Mouse (Mus musculus) gastrocnemius, postnatal 4 days (tissue): Measurements from ENCODE around the gene Tmprss13. TPM values are rescaled to one million over a fixed set of nuclear protein-coding genes. Genes with fewer than 3 reads are reported as not detected.

ENCODE experiments used
- DNase-seq, 2 experiments: peaks; one replicate each; pipeline ENCODE4 v3.0.0; 2021 to 2022; ENCODE audit warnings: low spot score in 2 of 2, mixed read lengths in 2 of 2
- total RNA-seq, 2 experiments: library from RNA; stranded (reverse); gene quantifications; 2 replicates each; pipeline ENCODE4 v1.2.3; 2021

Gene Tmprss13
- total RNA-seq, 2 experiments from 2014 or later = 0.12 to 0.26 TPM

- DNase-seq = no peak
These were observed 61.7 kb downstream of the Tmprss13 start for GRCm38 (mm10) chr9:45380411-45381251.

GRCm38 (mm10) chr9:45382336-45382735 lies 63.4 kb downstream of the Tmprss13 start:
- DNase-seq = no peak

GRCm38 (mm10) chr9:45382834-45383233 lies 63.9 kb downstream of the Tmprss13 start:
- no peak for DNase-seq

GRCm38 (mm10) chr9:45383883-45384282 lies 65.0 kb downstream of the Tmprss13 start:
- no peak for DNase-seq

- DNase-seq = no peak
These were observed 67.8 kb downstream of the Tmprss13 start for GRCm38 (mm10) chr9:45386698-45387097.

GRCm38 (mm10) chr9:45388385-45388994 lies 69.6 kb downstream of the Tmprss13 start:
- DNase-seq = peak; percentile 71 to 77

- no peak for DNase-seq
These were observed 70.7 kb downstream of the Tmprss13 start for GRCm38 (mm10) chr9:45389596-45389995.

GRCm38 (mm10) chr9:45391299-45391698 lies 72.4 kb downstream of the Tmprss13 start:
- DNase-seq = no peak

- no peak for DNase-seq
These were observed 76.3 kb downstream of the Tmprss13 start for GRCm38 (mm10) chr9:45395218-45395617.

GRCm38 (mm10) chr9:45395796-45396195 lies 76.9 kb downstream of the Tmprss13 start:
- no peak for DNase-seq

Other genes starting within 250 kb of the Tmprss13 start
- gene Jaml, start 239.9 kb upstream of the Tmprss13 start, total RNA-seq = under 1 TPM; 0.54 to 0.57 TPM
- 1 to 10 TPM; 1.9 to 2.0 TPM for gene Scn2b, start 201.3 kb upstream of the Tmprss13 start, total RNA-seq
- 10 to 100 TPM; 23.5 to 26.0 TPM for gene Scn4b, start 180.7 kb upstream of the Tmprss13 start, total RNA-seq
- gene BC049352, start 137.1 kb upstream of the Tmprss13 start, total RNA-seq = under 1 TPM in 1 of 2 experiments, not detected in 1; 0.21 TPM
- not detected for gene Tmprss4, start 115.0 kb upstream of the Tmprss13 start, total RNA-seq
- gene Il10ra, start 50.0 kb upstream of the Tmprss13 start, total RNA-seq = 1 to 10 TPM; 1.7 to 1.8 TPM
- gene Fxyd6, start 51.1 kb downstream of the Tmprss13 start, total RNA-seq = 10 to 100 TPM; 70.2 to 77.0 TPM
- 1 to 10 TPM; 2.0 to 2.8 TPM for gene Fxyd2, start 80.6 kb downstream of the Tmprss13 start, total RNA-seq
- gene Dscaml1, start 107.5 kb downstream of the Tmprss13 start, total RNA-seq = under 1 TPM; 0.32 to 0.36 TPM